Mouse (Mus musculus): ENCODE measurements around the gene Cd28.

The Cd28 gene

GRCm38 (mm10) chr1:60716567-60716966 is at the start of gene Cd28:
Gene Cd28 (plus strand): TSS chr1:60716800.
- DNase-seq: peak in 1 of 2 experiments; percentile 13

- DNase-seq: peak; percentile 48 to 50
Observed at GRCm38 (mm10) chr1:60667873-60668616, 48.6 kb upstream of the Cd28 start.

GRCm38 (mm10) chr1:60669048-60669447 is 47.6 kb upstream of the Cd28 start:
- DNase-seq: peak; percentile 38 to 55

- DNase-seq: no peak
Observed at GRCm38 (mm10) chr1:60669664-60670063, 46.9 kb upstream of the Cd28 start.

GRCm38 (mm10) chr1:60670172-60670571 is 46.4 kb upstream of the Cd28 start:
- no peak for DNase-seq

- DNase-seq: peak; percentile 14 to 38
Observed at GRCm38 (mm10) chr1:60683766-60684165, 32.8 kb upstream of the Cd28 start.

GRCm38 (mm10) chr1:60696115-60696895 is 20.3 kb upstream of the Cd28 start:
- DNase-seq: no peak

GRCm38 (mm10) chr1:60702641-60703040 is 14.0 kb upstream of the Cd28 start:
- DNase-seq: no peak

- no peak for DNase-seq
Observed at GRCm38 (mm10) chr1:60713238-60713637, 3.4 kb upstream of the Cd28 start.

- peak in 1 of 2 experiments; percentile 24 for DNase-seq
Observed at GRCm38 (mm10) chr1:60715651-60716196, 876 bp upstream of the Cd28 start.

- no peak for DNase-seq
Observed at GRCm38 (mm10) chr1:60718580-60718979, 2.0 kb downstream of the Cd28 start.

- DNase-seq: no peak
Observed at GRCm38 (mm10) chr1:60723555-60723954, 7.0 kb downstream of the Cd28 start.

GRCm38 (mm10) chr1:60731940-60732339 is 15.3 kb downstream of the Cd28 start:
- no peak for DNase-seq

- no peak for DNase-seq
Observed at GRCm38 (mm10) chr1:60735072-60735907, 18.7 kb downstream of the Cd28 start.

- DNase-seq: no peak
Observed at GRCm38 (mm10) chr1:60735908-60736280, 19.3 kb downstream of the Cd28 start.

- DNase-seq: no peak
Observed at GRCm38 (mm10) chr1:60744266-60744665, 27.7 kb downstream of the Cd28 start.

- no peak for DNase-seq
Observed at GRCm38 (mm10) chr1:60745664-60746063, 29.1 kb downstream of the Cd28 start.

GRCm38 (mm10) chr1:60746153-60746552 is 29.6 kb downstream of the Cd28 start:
- DNase-seq: no peak

GRCm38 (mm10) chr1:60746856-60747255 is 30.3 kb downstream of the Cd28 start:
- DNase-seq: no peak

GRCm38 (mm10) chr1:60748286-60748685 is 31.7 kb downstream of the Cd28 start:
- no peak for DNase-seq

- DNase-seq: no peak
Observed at GRCm38 (mm10) chr1:60748936-60749335, 32.3 kb downstream of the Cd28 start.

GRCm38 (mm10) chr1:60749346-60749840 is 32.8 kb downstream of the Cd28 start:
- DNase-seq: no peak
